Mouse (Mus musculus): ENCODE measurements around the gene Qk.

The Qk gene

DNA sequence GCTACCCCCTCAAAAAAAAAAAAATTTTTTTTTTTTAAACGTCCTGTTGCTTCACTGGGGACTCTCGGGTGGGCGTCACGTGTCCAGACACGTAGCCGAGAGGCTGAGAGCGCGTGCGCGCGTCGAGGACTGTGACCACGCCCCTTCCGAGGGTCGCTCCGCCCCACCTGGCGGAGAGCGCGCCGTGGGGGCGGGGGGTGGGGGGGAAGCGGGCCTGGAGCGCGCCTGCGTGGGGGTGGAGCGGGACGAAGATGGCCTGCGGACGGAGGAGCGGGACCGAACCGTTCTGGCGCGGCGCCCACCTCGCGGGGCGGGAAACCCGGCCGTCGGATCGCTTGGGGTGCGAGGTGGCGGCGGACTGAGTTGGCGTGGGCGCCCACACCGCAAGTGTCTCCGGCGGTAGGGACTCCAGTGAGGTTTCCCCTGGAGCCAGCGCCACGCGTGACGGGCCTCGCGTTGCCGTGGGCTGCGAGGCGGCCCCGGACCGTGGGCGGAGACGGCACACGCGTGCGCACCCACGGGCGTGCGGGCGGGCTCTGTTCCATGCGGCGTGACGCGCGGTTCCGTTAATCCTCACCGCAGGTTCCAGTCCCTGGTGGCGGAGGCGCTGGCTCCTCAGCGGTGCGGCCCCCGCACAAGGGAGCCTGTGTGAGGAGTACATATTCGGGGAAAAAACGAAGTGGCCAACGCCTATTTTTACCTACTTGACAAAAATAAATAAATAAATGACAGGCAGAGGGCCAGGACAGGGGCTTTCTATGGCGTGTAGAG lies at the start of gene Qk:
Gene Qk, minus strand, starts transcription at position 170 of the 771 bp plus-strand sequence.
- DNase-seq (ENCODE audit: extremely low spot score) = peak; percentile 93

GRCm38 (mm10) chr17:10367044-10367443 lies 47.4 kb upstream of the Qk start:
- no peak for DNase-seq (ENCODE audit: extremely low spot score)

GRCm38 (mm10) chr17:10366577-10366976 lies 46.9 kb upstream of the Qk start:
- no peak for DNase-seq (ENCODE audit: extremely low spot score)

DNA sequence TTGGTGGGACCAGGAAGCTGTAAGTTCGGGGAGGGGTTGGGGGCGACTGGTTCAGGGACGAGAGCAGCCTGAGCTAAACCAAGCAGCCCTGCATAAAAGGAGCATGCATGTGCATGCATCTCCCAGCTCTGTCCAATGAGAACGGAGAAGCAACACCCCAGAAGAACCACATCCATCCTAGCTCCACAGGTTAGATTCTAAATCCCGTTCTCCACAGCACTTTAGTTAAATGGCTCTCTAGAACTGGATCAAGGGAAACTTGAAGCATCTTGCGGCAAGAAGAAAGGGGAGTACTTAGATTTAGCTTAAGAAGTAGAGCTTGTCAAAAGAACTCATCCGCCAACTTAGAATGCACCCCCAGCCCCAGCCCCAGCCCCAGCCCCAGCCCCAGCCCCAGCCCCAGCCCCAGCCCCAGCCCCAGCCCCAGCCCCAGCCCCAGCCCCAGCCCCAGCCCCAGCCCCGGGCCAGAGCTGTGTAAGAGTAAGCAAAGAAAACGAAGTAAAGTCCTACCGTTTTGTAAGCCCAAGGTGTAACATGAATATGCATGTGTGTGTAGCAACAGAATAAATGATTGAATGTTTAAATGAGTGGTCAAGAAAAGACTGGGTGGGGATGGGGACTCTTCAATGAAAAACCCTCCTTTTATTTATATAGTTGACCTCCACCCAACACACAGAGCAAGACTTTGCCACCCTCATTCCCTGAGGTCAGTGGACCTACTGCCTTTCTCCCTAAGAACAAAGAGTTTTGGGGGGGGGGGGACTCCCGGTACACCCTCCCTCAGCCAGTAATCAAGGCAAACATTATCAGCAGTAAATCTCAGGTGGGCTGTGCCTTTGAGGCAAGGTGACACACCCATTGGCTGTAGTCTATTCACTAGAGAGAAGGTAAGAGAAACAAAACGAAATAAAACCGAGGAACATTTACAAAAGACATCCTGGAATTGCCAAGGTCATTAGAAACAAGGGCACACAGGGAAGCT lies 46.1 kb upstream of the Qk start:
- DNase-seq (ENCODE audit: extremely low spot score) = no peak

- no peak for DNase-seq (ENCODE audit: extremely low spot score)
Measured at GRCm38 (mm10) chr17:10363151-10363550, 43.5 kb upstream of the Qk start.

- no peak for DNase-seq (ENCODE audit: extremely low spot score)
Measured at GRCm38 (mm10) chr17:10361882-10362291, 42.2 kb upstream of the Qk start.

GRCm38 (mm10) chr17:10360738-10361137 lies 41.1 kb upstream of the Qk start:
- no peak for DNase-seq (ENCODE audit: extremely low spot score)

DNA sequence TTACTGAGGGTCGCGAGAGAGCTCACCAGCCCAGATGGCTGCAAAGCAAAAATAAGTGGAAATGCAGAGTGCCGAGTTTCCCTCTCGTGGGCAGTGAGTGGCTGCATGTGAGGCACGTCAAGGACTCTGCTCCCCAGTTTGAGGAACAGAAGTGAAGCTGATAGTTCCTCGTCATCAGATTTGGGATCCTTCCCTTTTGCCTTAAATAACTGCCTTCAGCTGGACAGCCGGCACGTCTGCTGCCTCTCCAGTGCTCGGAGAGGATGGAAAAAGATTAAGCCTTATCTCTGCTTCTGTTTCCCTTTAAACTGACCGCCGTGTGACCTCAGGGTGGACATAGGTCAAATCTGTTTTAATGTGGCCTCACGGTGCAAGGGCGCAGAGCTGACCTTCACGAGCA lies 39.8 kb upstream of the Qk start:
- DNase-seq (ENCODE audit: extremely low spot score) = no peak

GRCm38 (mm10) chr17:10357348-10357747 lies 37.7 kb upstream of the Qk start:
- DNase-seq (ENCODE audit: extremely low spot score) = no peak

- DNase-seq (ENCODE audit: extremely low spot score) = no peak
Measured at GRCm38 (mm10) chr17:10356294-10356693, 36.6 kb upstream of the Qk start.

GRCm38 (mm10) chr17:10355746-10356145 lies 36.1 kb upstream of the Qk start:
- no peak for DNase-seq (ENCODE audit: extremely low spot score)

DNA sequence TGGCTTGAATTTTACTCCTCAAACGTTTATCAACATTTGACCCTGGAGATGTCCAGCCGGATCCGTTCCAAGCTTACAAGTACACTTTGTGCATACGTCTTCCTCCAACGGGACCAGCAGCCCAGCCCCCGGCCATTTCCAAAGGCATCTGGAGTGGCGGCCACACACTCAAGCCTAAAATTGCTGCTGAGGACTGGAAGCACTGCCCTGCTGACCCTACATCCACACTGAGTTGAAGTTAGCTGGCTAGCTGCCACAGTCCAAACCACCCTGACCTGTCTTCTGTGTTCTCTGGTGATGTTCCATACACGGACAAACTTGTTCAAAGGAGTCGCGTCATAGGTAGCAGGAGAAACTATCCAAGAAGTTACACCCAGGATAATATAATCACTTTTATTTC lies 18.6 kb upstream of the Qk start:
- no peak for DNase-seq (ENCODE audit: extremely low spot score)

DNA sequence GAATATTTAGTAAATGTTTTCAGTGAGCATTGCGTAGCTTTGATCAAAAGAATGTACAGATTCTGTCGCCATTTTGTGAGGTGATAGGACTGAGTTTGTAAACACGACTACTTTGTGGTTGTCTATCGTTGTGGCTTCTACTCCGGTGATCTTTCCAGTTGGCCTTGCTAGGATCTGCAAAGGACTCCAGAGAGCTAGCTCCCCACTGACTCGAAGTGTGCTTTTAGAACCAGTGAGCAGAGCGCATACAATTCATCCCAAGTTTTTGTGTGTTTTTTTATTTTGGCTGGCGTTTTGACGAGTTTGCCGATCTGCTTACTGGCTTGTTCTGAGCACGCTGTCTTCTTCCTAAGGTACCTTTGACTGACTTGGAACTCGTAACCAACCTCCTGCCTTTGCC lies 16.9 kb upstream of the Qk start:
- DNase-seq (ENCODE audit: extremely low spot score) = no peak

DNA sequence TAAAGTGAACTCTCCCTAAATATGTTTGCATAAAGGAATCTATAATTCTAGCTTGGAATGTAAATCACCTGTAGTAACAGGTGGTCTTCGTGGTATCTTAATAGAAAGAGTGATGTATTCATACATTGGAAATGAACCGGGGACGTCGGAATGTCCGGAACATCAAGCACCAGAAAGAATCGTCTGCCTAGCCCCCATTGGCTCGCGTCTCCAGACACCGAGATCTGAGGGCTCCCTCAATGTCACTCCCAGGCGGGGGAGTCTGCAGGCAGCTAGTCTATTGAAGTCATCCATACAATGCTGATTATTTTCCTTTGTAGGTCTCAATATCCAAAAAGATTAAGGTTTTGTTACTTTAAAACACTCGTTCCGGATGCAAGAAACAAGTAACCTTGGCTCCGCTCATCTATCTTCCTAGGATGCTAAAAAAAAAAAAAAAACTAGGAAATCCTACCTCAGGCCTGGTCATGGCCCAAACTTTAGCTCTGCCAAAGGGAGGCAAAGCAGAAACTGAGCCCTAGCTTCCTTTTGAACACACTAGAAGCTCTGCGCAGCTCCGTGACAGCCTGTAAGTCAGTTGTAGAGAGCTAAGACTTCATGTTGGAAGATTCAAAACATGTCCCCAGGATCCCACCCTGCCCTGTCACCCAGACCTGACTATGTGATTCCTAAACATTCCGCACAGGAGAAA lies 16.3 kb upstream of the Qk start:
- DNase-seq (ENCODE audit: extremely low spot score) = peak; percentile 64

GRCm38 (mm10) chr17:10334957-10335690 lies 15.5 kb upstream of the Qk start:
- peak; percentile 89 for DNase-seq (ENCODE audit: extremely low spot score)

DNA sequence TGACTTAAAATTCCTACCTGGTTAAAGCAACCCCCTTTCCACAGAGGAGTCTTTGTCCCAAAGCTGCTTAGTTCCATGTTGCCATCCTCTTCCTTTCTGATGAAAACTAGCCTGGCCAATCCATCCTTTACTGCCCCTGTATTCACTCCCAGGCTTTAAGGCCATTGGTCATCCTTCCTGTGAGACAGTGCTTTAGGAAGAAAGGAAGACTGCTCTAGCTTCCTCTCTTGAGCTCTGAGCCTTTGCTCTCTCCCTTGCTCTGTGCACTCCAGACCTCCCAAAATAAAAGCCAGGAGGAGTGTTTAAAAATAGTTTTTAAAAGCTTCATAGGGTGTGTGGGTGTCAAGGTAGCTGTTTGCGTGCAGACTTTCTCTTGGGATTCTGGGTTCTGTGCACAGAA lies 14.8 kb upstream of the Qk start:
- no peak for DNase-seq (ENCODE audit: extremely low spot score)

- no peak for DNase-seq (ENCODE audit: extremely low spot score)
Measured at GRCm38 (mm10) chr17:10333321-10333720, 13.7 kb upstream of the Qk start.

DNA sequence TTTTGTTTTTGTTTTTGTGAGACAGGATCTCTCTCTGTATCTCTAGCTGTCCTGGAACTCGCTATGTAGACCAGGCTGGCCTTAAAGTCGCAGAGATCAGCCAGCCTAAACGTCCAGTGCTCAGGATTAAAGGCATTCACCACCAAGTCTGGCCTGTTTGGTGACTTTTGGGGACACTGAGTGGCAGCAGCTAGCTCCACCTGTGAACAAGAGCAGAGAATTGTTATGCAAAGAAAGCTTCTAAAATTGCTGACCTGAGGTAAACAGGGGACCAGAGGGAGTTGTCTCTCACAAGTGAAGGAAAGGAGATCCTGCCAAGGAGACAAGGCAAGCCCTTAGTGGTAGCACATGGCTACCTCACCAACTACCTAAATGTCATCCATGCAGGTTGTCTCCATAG lies 12.5 kb upstream of the Qk start:
- no peak for DNase-seq (ENCODE audit: extremely low spot score)

- no peak for DNase-seq (ENCODE audit: extremely low spot score)
Measured at GRCm38 (mm10) chr17:10329461-10329860, 9.8 kb upstream of the Qk start.

DNA sequence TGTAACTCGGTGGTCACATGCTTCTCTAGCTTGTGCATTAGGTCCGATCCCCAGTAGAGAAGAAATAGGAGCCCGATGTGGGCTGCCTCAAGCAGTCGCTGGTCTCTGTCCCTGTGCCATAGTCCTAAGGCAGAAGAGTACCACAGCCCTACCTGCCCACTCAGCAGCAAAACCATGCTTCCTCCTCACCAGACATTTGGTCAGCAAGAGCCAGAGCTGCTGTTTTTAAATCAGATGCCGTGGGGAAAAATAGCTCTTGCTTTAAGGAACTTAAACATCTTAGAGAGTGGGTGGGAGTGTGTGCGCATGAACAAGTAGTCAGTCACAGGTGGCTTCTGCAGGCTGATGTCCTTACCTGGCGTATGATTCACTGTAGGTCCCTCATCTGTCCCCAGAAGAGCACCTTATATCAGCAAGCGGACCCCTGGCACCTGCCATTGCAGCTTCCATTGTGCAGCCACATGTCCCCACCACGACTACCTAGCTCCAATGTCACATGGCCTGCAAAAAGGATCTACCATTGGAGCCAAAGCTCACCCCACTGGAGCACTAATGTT lies 9.0 kb upstream of the Qk start:
- no peak for DNase-seq (ENCODE audit: extremely low spot score)

DNA sequence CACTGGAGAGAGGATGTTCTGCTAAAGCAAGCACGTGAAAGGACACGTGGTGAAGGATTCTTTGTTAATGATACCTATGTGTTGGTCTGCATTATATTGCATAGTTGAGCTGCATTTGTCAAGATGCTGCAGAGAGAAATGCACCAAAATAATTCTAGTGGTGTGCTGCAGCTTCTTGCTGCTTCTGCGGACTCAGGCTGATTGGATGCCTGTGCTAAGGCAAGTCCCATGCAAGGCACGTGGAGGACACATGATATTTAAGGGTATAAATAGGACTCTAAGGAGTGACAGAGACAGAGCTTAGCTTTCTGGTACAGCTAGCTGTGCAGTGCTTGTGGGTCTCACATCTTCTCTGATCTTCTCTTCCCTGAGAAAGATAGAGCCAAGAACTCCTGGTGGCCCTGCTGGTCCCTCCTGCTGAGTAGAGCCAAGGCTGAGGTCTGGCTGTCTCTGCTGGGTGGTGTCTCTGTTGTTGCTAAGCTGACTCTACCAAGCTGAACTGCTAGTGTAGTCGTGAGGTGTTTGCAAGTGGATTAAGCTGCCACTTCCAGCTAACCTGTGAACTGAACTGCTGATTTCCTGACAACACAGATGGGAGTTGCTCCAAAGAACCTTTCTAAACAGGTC lies 8.0 kb upstream of the Qk start:
- no peak for DNase-seq (ENCODE audit: extremely low spot score)
